Mouse (Mus musculus): ENCODE results near the gene Tnf.

Gene Tnf

DNA sequence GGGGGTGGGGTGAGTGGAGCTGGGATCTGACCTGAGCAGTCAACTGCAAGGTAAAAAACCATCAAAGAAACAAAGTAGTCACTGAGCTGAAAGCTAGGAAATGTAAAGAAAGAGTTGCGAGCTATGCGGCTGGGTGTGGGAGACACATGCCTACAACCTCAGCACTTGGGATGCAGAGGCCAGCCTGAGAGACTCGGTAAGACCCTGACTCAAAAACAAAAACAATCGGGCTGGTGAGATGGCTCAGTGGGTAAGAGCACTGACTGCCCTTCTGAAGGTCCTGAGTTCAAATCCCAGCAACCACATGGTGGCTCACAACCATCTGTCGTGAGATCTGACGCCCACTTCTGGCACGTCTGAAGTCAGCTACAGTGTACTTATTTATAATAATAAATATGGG is 32.3 kb upstream of the Tnf start:
- in situ Hi-C loops (cut with MboI, MseI): loop anchor here (5.0 kb wide), 2 partner anchors 37 to 62 kb away; no protein-coding TSS in a partner anchor

- in situ Hi-C loops (cut with MboI, MseI): loop anchor here (5.0 kb wide), 2 partner anchors 36 to 61 kb away; no protein-coding TSS in a partner anchor
Observed at GRCm38 (mm10) chr17:35233114-35233980, 31.5 kb upstream of the Tnf start, which contains the start of gene Atp6v1g2. Gene Atp6v1g2, plus strand, starts transcription at chr17:35233660.

DNA sequence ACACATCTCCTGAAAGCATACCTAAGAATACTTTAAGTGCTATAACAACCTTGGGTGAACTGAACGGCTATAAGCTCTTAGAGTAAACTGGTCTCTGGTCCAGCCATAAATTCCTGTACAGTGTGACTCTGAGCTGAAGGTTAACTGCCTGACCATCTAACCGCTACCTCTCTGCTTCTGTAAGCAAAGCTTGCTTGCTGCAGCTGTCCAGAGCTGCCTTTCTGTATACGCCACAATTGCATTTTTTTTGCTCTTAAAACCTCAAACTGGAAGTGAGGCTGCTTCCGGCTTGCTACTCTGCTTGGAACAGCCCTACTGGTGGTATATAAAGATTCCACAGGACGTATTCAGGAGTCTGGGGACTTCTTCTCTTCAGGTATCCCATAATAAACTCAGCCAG is 30.9 kb upstream of the Tnf start:
- in situ Hi-C loops (cut with MboI, MseI): loop anchor here (5.0 kb wide), 2 partner anchors 35 to 60 kb away; no protein-coding TSS in a partner anchor

DNA sequence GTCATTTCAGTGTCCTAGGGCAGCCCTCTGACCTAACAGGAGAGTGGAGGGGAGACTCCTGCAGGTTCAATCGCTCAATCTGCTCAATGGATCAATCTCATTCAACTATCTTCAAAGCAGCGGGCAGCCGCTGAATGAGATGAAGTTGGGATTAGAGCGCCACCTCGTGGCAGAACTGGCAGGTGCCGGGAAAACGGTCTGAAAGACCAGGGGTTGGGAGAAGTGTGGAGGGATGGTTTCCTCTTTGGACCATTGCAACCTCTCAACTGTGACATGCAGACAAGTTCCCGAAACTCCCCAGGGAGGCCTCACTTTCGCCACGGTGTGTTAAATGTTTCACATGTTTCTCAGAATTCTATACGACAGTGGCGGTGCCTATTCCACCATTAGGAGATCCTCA is 30.2 kb upstream of the Tnf start:
- in situ Hi-C loops (cut with MboI, MseI): loop anchor here (5.0 kb wide), 2 partner anchors 35 to 60 kb away; no protein-coding TSS in a partner anchor

- in situ Hi-C loops (cut with MboI, MseI): loop anchor here (5.0 kb wide), 2 partner anchors 34 to 59 kb away; no protein-coding TSS in a partner anchor
Observed at GRCm38 (mm10) chr17:35231022-35231421, 29.2 kb upstream of the Tnf start.

DNA sequence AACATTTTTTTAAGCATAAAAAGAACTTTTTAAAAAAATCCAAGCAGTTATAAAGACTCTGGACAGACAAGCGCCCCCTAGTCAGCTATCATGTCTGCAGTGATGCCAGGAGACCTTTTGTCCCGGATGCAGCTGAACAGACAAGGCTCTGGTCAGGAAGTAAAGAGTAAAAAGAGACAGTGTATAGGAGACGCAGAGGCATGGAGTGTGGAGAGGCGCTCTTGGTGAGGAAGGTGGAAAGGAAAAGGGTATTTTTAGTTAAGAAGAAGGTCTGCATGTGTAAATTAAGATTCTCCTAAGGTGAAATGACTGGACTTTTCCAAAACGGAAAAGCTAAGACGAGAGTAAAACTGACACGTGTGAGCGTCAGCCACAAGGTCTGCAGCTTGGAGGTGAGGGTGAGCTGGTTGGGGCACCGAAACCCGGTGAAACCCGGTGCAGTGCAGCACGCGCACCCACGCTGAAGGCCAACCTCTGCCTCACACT is 24.8 kb upstream of the Tnf start:
- in situ Hi-C loops (cut with MboI, MseI): no loop called here

DNA sequence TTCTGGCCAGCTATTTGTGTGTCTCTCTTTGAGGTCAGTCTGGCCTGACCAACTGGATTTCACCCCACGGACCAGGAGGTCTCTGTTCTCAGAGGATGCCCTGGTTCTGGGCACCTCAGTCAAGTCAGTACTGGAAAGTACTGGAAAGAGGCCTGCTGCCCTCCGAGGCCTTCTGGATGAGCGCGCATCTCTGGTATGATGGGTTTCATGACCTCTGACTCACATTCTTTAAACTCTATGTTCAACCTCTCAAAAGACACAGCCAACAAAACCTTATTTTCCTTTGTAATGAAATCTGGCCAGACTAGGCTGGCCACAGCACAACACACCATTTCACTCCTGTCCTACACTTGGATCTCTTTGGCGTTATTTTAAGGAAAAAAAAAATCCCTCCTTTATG is 23.6 kb upstream of the Tnf start:
- in situ Hi-C loops (cut with MboI, MseI): no loop called here

- in situ Hi-C loops (cut with MboI, MseI): loop anchor here (25.0 kb wide), 1 partner anchor 788 kb away; the partner anchor contains the start of gene H2-T24
Observed at GRCm38 (mm10) chr17:35224641-35225040, 22.8 kb upstream of the Tnf start.

- in situ Hi-C loops (cut with MboI, MseI): loop anchor here (25.0 kb wide), 1 partner anchor 790 kb away; the partner anchor contains the start of gene H2-T24
Observed at GRCm38 (mm10) chr17:35222299-35222698, 20.5 kb upstream of the Tnf start.

GRCm38 (mm10) chr17:35220156-35220952 is 18.5 kb upstream of the Tnf start, which contains the start of gene Gm16181:
Gene Gm16181, plus strand, starts transcription at chr17:35220834.
- in situ Hi-C loops (cut with MboI, MseI): loop anchor here (25.0 kb wide), 1 partner anchor 792 kb away; the partner anchor contains the start of gene H2-T24

DNA sequence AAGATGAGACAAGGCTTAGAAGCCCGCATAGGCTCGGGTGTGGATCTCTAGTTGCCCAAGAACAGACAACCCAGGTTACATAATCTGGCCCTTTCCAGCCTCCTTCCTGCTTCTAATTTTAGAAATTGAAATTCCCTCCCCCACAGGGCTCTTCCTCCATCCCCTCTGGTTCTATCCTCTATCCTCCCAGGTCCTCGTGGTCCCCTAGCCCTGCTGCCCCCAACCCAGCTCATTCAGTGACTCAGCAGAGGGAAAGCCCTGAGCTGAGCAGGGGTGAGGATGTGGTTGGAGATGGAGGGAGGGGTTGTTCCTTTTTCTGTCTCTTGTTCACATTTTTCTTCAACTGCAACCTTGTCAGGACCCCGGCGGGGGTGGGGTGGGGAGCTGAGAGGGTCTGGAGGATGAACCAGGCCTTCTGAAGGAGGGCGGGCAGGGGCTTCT is 17.8 kb upstream of the Tnf start:
- in situ Hi-C loops (cut with MboI, MseI): loop anchor here (10.0 to 25.0 kb wide), 2 partner anchors 793 to 1465 kb away; partner anchors contain the start of gene H2-T24

DNA sequence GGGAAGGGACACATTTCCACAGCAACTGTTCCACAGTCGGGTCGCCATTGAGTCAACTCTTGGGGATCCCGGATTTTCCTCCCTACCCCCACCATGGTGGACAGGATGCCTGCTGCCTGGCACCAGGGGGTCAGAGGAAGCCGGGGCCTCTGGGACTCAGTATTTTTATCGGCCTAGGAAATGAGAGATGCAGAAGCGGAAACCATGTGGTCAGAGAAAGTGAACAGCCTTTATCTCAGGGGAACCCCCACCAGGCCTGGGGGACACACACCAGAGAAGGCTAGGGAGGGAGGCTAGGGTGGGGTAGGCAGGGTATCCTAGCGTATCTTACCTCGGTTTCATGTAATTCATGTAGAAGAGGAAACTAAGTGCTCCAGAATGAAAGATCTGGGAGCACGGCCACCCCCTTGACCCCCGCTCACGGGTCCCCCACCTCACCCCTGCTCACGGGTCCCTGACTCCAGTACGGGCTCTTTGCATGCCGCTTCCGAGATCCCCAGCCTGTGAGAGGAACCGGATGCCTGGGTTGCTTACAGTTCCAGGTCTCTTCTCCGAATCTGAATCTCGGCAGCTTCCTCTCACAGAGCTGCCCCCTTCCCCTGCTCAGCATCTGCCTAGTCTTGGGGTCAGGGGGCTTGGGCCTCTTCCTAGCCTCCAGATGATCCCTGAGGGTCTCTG is 16.8 kb upstream of the Tnf start:
- in situ Hi-C loops (cut with MboI, MseI): loop anchor here (10.0 to 25.0 kb wide), 2 partner anchors 794 to 1464 kb away; partner anchors contain the start of gene H2-T24

DNA sequence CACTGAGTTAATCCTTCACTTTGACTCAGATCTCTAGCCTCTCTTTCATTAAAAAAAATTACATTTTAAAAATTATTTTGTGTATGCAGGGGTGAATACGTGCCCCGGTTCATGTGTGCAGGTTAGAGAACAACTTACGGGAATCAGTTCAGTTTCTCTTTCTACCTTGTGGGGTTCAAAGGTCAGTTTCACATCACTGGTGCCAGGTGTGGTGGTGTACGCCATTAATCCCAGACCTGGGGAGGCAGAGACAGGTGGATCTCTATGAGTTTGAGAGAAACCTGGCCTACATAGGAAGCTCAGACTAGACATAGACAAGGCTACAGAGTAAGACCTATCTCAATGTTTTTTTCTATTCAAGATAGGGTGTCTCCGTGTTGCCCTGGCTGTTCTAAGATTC is 11.3 kb upstream of the Tnf start:
- in situ Hi-C loops (cut with MboI, MseI): loop anchor here (10.0 to 25.0 kb wide), 2 partner anchors 799 to 1458 kb away; partner anchors contain the start of gene H2-T24

DNA sequence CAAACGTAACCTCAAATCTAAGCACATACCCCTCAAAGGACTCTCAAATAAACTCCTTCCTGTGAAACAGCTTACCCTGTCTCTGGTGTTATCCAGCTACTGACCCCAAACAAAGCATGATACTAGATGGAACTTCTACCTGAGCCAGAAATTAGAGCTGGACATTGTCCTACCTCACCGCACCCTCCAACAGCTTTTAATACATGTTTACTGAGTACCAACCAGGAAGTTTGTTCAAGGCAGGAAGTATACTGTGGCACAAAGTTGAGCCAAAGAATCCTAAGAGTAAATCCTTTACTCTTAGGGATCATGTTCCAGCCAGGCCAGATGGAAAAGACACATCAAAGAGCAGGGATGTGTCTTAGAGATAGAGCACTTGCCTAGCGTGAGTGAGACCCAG is 8.8 kb upstream of the Tnf start:
- in situ Hi-C loops (cut with MboI, MseI): loop anchor here (10.0 to 25.0 kb wide), 2 partner anchors 802 to 1456 kb away; partner anchors contain the start of gene H2-T24

- in situ Hi-C loops (cut with MboI, MseI): loop anchor here (10.0 to 25.0 kb wide), 2 partner anchors 802 to 1455 kb away; partner anchors contain the start of gene H2-T24
Observed at GRCm38 (mm10) chr17:35209785-35210535, 8.2 kb upstream of the Tnf start.

GRCm38 (mm10) chr17:35205380-35205769 is 3.6 kb upstream of the Tnf start:
- in situ Hi-C loops (cut with MboI, MseI): loop anchor here (25.0 kb wide), 1 partner anchor 807 kb away; the partner anchor contains the start of gene H2-T24

GRCm38 (mm10) chr17:35204494-35205379 is 2.9 kb upstream of the Tnf start, which contains the start of gene Lta:
Gene Lta, minus strand, starts transcription at chr17:35205351.
- in situ Hi-C loops (cut with MboI, MseI): loop anchor here (25.0 kb wide), 1 partner anchor 808 kb away; the partner anchor contains the start of gene H2-T24

DNA sequence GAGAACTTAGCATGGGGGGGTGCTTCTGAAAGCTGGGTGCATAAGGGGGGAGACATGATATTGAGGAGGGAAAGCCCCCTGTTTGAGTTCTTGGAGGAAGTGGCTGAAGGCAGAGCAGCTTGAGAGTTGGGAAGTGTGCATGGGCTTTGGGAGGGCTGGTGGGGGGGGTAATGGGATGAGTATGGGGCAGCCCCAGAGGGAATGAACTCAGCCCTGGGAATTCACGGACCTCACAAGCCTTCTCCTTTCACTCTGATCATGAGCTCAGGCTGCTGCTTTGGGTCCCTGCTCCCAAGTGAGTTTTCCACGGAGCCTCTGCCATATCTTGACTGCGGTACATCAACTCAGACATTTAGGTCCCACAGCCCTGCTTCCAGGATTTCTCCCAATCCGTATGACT is 635 bp upstream of the Tnf start:
- in situ Hi-C loops (cut with MboI, MseI): loop anchor here (25.0 kb wide), 1 partner anchor 810 kb away; the partner anchor contains the start of gene H2-T24
